Mouse (Mus musculus): ENCODE measurements at regions not wholly inside any gene's neighbourhood (a gene's known extent, or its start where the extent isn't known, plus 50 kb on each side); places are given as distances from the start of the nearest gene placed in this dataset.
"Not testable (repeated sequence)": the region's sequence is repeated elsewhere in the genome, so short reads cannot be mapped to it uniquely, and the experiment has no call there.

- DNase-seq (ENCODE audit: low read depth, low spot score), result no peak
Observed at GRCm38 (mm10) chr10:117449416-117450239, 69.8 kb upstream of the Cpsf6 start.

- DNase-seq (ENCODE audit: low read depth, low spot score), result not testable (repeated sequence)
Observed at GRCm38 (mm10) chr10:117448783-117449182, 69.0 kb upstream of the Cpsf6 start.

GRCm38 (mm10) chr10:117447626-117448025 lies 67.8 kb upstream of the Cpsf6 start:
- DNase-seq (ENCODE audit: low read depth, low spot score), result no peak

- DNase-seq (ENCODE audit: low read depth, low spot score), result no peak
Observed at GRCm38 (mm10) chr10:117447206-117447605, 67.4 kb upstream of the Cpsf6 start.

GRCm38 (mm10) chr10:117446776-117447175 lies 67.0 kb upstream of the Cpsf6 start:
- no peak for DNase-seq (ENCODE audit: low read depth, low spot score)

- no peak for DNase-seq (ENCODE audit: low read depth, low spot score)
Observed at GRCm38 (mm10) chr10:117445801-117446490, 66.1 kb upstream of the Cpsf6 start.

- no peak for DNase-seq (ENCODE audit: low read depth, low spot score)
Observed at GRCm38 (mm10) chr10:117445181-117445790, 65.5 kb upstream of the Cpsf6 start.

- no peak for DNase-seq (ENCODE audit: low read depth, low spot score)
Observed at GRCm38 (mm10) chr10:117444761-117445160, 64.9 kb upstream of the Cpsf6 start.

- no peak for DNase-seq (ENCODE audit: low read depth, low spot score)
Observed at GRCm38 (mm10) chr10:117443426-117444350, 63.9 kb upstream of the Cpsf6 start.

GRCm38 (mm10) chr10:117441979-117442803 lies 62.4 kb upstream of the Cpsf6 start:
- DNase-seq (ENCODE audit: low read depth, low spot score), result no peak

- DNase-seq (ENCODE audit: low read depth, low spot score), result no peak
Observed at GRCm38 (mm10) chr10:117441121-117441978, 61.5 kb upstream of the Cpsf6 start.

GRCm38 (mm10) chr10:117440225-117440976 lies 60.6 kb upstream of the Cpsf6 start:
- DNase-seq (ENCODE audit: low read depth, low spot score), result no peak

GRCm38 (mm10) chr10:117439206-117440110 lies 59.6 kb upstream of the Cpsf6 start:
- no peak for DNase-seq (ENCODE audit: low read depth, low spot score)

- DNase-seq (ENCODE audit: low read depth, low spot score), result no peak
Observed at GRCm38 (mm10) chr10:117438614-117439193, 58.9 kb upstream of the Cpsf6 start.

- DNase-seq (ENCODE audit: low read depth, low spot score), result no peak
Observed at GRCm38 (mm10) chr10:117437970-117438369, 58.2 kb upstream of the Cpsf6 start.

- DNase-seq (ENCODE audit: low read depth, low spot score), result peak; percentile 70
Observed at GRCm38 (mm10) chr10:117436875-117437715, 57.3 kb upstream of the Cpsf6 start.

All from mesoderm, embryonic 11.5 days (tissue).